Mouse (Mus musculus) ES-E14 (cell line): ENCODE data around the gene Ssc4d.

Experiments used
- MAFK ChIP-seq: IDR thresholded peaks from 2 replicates; pipeline ENCODE4 v1.6.1; 2014; ENCODE audit warnings: mild to moderate bottlenecking, low read depth, low read length, inconsistent platforms; ENCODE audit not compliant: insufficient read depth
- ZNF384 ChIP-seq: IDR thresholded peaks from 2 replicates; pipeline ENCODE4 v1.6.1; 2012; ENCODE audit warnings: low read depth, low read length, inconsistent platforms

DNA sequence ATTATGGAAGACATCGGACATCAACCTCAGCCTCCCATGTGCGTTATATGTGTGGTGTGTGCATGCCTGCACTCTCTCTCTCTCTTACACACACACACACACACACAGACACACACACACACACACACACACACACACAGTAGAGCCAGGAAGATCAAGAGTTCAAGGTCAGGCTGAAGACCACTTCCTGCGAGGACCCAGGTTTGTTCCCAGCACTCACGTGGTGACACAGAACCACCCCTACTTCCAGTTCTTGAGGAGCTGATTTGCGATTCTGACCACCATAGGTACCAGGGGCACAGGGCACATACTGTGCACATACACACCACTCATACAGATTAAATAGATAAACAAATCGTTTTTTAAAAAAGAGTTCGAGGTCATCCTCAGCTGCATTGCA lies 2.5 kb downstream of the Ssc4d start:
- no peak for TF ChIP-seq MAFK
- no peak for TF ChIP-seq ZNF384
